Mouse (Mus musculus): ENCODE data around the gene Gin1. TPM values are rescaled to one million over a fixed set of nuclear protein-coding genes. Genes with fewer than 3 reads are reported as not detected.
"Not testable (repeated sequence)": the region's sequence is repeated elsewhere in the genome, so short reads cannot be mapped to it uniquely, and the experiment has no call there.

Gene Gin1
- 1 to 10 TPM; 6.3 to 6.8 TPM for total RNA-seq (2021)
- long read RNA-seq, experiment 1, partial matches to known transcripts, result 2 of 8 reads
- long read RNA-seq, experiment 1, other reads (novel, unspliced or antisense), result 1 of 8 reads
- long read RNA-seq, experiment 2, partial matches to known transcripts, result 0 of 4 reads
- long read RNA-seq, experiment 2, other reads (novel, unspliced or antisense), result 0 of 4 reads

DNA sequence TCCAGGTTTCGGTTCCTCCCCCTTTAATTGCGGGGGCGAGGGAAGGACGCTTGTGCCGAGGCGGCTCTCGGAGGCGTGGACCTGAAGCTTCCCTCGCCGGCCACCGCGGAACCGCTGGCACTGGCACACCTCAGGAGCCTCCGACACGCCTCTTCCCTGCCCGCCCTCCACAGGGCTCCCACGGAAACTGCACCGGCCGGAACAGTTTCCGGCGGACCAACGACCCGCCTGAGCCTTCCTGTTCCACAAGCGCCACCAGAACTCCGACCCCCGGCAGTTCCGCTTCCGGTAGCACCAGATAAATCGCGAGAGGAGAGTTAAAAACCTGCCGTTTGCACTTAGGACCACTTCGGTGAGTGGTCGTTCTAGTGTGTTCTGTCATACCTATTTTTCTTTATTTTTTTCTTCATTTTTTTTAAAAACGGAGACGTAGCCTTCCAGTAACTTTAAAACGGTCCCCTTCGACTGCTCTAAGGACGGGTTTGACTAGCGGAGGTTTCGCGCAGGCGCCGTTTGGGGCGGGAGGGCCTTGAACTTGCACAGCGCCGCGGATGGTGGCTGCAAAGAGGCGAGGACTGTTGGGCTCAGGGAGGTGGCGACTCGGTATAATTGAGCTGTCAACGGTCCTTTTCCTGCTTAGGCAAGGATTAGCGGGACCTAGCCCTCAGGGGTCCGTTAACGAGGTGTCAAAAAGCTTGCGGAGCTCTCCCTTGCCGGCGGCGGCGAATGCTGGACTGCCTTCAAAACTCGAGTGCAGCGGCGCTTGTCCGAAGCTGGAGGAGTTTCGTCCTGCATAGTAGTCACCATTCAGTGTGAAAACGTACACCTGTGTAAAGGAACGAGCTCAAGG is at the start of gene Gin1, which contains the start of gene Ppip5k2:
Gene Gin1, plus strand, starts transcription at position 269 of the 850 bp plus-strand sequence.
Gene Ppip5k2, minus strand, starts transcription at position 508 of the 850 bp plus-strand sequence.
- DNase-seq, result peak; percentile 96 to 97

DNA sequence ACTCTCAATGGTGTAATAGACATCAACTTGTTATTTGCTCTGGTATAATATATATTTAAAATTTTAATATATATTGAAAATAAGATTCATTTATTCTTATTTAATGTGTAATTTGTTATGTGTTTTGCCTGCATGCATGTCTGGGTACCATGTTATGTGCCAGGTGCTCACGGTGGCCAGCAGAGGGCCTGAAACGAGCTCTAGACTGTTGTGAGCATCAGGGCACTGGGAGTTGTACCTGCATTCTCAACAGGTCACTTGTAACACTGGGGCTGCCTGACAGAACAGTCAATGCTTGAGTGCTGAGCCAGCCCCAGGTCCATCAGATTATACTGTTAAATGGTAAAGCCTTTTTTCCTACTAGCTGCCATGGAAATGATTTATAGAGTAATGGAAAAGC is 43.2 kb upstream of the Gin1 start:
- no peak for DNase-seq

DNA sequence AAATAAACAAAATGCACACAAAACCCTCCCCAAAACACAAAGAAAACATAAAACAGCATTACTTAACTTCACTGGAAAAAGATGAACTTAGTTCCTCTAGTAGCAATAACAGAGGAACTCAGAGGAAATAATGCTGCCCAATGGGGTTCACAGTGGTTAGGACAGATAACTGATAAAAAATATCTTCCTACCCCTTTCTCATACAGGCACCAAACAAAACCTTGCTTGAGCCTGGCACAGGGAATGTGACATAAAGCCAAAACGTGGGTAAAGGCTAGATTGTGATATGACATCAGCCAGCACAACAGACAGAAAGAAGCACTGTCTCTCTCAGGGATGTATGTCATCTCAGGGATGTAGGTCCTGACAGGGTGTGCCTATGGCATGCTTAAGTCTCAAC is 40.6 kb upstream of the Gin1 start:
- DNase-seq, result no peak

DNA sequence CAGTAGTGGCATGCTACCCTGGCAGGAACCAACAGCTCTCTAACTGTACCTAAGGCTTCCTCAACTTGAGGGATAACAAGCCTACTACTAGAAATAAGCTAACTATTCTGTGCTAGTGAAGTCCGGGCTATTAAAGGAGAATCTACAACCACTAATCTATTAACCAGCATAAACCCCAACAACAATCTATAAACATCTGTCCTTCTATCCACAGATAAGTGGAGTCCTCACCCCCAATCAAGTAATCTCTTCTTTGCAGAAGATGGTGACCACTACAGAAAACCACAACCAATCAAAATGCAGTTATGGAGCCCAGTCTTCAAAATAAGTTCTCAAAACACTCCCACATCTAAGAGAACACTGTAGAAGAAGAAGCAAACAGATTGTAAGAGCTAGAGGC is 26.9 kb upstream of the Gin1 start:
- DNase-seq, result no peak

DNA sequence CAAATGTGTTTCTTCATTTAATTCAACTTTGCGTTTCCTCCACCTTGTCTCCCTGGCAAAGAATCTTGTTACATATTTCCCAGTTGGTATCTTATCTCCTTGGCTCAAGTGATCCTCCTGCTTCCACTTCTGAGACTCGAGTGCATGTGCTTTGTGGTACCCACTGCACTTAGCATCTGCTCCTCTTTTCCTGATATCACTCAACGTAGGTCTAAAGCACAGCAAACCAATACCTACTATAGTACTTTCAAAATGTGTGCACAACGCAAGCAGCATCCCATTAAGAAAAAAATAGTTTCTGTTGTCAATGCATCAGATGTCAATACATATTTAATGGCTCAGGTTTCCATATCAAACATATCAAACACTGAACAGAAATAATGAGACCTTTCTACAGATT is 24.3 kb upstream of the Gin1 start:
- DNase-seq, result no peak

DNA sequence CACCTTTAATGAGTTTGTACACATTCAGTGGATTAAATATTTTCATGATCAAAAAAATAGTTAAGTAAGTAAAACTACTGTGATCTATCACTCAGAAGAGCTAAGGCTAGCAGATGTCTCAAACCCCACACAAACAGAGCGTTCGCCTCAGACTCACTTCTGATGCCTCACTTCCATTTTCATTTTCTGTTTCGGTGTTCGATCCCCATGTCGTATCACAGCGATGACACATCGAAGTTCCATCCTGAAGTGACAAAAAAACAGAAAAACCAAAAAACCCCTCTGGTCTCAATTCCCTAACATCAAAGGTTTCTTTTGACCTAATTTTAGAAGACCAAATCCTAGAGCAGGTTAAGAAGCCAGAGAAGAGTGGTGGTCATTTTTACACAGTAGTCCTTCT is 23.7 kb upstream of the Gin1 start:
- DNase-seq, result no peak

DNA sequence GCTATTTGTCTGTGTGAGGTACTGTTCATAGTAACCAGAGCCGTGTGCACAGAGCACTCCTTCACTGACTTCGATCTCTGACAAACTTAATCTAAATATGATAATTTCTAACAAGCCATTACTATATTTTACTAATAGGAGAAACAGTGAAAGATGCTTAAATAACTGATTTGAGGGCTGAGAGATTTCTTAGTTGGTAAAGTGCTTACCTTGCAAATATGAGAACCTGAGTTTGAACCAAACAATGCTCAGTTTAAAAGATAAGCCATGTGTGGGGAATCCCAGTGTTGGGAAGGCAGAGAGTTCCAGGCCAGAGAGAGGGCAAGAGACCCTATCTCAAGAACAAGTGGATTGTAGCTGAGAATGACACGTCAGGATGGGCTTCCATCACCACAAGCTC is 21.8 kb upstream of the Gin1 start:
- DNase-seq, result no peak

DNA sequence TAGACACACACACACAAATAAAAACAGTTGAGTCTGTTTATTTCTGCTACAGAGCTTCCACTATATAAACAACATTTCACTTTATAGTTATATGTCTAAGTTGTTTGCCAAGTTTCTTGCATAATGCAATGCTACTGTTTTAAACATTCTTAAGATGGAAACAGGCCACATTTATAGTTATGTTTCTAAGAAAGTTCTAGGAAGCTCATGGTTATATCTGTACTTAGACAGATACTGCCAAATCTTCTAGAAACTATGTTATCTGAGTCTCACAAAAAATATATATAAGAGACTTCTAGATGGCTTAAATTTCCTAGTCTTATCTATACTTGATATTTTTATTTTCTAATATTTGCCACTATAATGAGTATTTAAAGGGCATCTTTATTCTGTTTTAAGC is 16.8 kb upstream of the Gin1 start:
- DNase-seq, result no peak

DNA sequence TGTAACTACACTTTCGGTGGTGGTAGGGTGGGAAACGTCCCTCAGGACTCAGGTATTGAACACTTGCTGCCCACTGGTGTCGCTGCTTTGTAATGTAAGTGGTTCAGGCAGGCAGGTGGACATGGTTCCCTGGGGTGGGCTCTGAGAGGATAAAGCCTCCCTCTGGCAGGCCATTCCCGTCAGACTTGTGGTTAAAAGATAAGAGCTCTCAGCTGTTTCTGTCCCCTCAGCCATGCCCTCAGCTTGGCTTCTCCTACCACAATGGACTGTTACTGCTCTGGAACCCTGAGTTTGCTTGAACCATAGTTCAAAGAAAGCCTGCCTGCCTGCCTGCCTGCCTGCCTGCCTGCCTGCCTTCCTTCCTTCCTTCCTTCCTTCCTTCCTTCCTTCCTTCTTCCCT is 15.6 kb upstream of the Gin1 start:
- no peak for DNase-seq

DNA sequence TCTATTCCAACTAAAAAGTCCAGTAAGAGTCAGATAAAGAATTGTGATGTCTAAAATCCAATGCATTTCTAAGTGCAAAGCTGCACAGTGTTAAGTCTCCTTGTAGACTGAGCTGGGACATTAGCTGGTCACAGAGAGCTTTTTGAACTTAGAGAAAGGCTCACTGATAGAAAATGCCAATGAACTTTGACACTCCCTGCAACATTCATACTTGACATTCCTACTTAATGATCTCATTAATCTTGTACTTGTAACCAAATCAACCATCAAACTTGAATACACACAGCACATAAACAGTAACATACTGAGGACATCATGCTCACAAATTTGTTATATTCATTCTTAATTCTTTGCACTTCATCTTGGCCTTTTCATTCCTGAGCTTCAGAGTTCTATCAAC is 10.1 kb upstream of the Gin1 start:
- no peak for DNase-seq

DNA sequence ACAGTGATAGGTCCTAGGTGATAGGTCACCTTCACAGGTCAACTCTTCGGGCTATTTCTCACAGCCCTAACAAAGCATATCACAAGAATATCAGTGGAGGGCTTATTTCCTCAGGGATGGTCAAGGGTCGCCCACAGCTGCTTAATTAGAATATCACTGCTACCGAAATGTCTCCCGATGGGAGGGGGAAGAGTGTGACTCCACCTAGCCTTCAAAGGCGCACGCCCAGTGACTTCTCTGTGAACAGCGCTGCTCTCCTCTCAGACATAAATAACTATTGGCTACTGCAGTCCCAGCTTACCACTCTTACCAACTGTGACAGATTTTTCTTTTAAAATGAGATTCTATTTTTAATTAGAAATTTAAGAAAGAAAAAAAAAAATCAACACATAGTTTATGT is 9.4 kb upstream of the Gin1 start:
- peak; percentile 48 to 51 for DNase-seq

DNA sequence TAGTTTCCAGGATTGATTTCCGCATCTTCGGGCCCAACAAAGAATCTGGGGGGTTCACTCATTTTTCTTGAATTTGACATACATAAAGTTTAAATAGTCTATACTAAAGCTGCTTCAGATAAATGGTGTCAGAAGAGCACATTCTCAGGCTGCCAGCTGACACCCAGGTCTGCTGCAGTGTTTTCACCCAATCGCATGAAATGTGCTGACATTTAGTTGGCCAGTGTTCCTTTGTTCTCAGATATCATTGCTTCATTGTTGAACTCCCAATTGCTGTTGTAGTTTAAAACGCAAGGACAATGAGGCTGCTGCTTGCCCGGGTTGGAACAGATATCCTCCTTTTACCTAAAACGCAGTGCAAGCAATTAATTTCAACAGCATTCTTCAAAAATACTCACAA is 8.5 kb upstream of the Gin1 start:
- DNase-seq, result peak; percentile 54 to 74

DNA sequence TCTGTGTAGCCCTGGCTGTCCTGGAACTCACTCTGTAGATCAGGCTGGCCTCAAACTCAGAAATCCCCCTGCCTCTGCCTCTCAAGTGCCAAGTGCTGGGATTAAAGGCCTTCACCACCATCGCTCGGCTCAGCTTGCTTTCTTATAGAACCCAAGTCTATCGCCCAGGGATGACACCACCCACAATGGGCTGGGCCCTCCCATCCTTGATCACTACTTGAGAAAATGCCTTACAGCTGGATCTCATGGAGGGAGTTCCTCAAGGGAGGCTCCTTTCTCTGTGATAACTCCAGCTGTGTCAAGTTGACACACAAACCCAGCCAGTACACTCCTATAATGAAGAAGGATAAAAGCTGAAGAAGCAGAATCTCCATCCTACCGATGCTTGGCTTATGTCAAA is 4.3 kb upstream of the Gin1 start:
- not testable (repeated sequence) for DNase-seq

DNA sequence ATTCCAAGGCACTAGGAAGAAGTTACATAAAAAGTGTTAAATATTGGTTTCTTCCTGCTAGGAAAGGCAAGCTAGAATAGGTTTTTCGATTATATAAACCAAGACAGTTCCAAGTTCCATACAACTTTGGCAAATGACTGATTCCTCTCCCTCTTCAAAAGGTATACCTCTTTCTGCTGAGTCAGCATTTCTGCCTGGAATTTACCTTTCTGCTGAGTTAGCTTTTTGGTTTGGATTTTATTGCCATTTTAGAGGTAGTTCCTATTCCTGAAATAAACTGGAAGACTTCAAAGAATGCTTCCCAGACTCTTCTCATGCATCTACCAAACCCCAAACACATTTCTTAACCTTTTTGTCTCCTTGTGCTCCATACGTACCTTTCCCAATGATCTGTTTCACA is 1.9 kb upstream of the Gin1 start:
- no peak for DNase-seq

DNA sequence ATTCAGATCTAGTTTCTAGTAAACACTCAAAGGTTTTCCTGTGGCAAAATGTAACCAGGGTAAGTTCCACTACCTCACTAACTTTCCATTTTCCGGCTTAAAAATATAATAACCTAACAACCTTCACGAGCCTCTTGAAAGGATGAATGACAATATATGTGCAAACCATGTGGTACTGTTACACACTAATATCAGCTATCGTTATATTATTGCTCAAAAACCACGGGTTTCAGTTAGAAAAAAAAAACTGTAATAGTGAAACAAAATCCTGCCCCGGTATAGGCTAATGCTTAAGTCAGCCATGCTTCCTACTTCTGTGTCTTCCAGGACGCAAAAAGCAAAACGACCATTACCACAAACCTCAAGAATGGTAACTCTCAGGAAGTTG is 1.1 kb upstream of the Gin1 start:
- no peak for DNase-seq

DNA sequence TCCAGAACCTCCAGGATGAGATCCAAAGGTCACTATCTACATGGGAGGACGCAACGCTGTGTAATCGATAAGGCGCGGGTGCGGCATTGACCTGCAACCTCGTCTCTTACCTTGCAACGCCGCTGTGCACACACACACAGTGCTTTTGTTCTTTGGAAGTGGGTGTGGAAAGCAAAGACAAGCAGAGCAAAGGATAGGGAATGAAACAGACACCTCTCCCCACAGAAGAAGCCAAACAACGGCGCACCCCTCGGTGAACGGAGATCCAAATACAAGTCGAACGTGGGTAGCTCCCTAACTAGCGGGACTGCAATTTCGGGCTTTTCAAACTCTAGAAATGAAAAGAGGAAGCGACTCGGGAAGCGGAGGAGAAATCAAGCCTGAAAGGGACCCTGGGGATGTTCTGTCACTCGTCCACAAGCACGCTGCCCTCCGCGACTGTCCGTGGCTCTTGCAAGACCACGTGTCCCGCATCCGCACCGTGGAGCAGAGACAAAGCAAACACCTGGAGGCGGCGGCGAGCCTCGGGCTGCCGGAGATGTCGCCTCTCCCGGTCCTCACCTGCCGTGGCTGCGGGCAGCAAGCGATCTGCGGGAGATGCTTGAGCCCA is 573 bp upstream of the Gin1 start:
- peak; percentile 34 to 59 for DNase-seq

DNA sequence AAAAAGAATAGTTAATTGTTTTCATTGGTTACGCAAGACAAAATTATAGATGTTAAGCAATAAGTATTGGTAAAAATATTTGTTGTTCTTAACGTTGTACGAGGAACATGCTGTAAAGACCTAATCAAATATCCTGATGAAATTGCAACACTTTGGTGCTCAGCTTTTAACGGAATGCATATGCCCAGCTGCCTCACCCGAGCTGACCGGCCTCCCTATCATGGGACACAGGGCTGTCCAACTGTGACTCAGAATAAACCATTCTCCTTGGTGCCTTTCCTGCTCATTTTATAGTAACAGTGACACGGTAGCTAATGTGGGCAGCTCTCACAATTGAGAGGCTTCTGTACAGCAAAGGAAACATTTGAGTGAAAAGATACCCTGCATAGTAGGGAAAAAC is 1.1 kb downstream of the Gin1 start:
- peak; percentile 62 to 69 for DNase-seq

DNA sequence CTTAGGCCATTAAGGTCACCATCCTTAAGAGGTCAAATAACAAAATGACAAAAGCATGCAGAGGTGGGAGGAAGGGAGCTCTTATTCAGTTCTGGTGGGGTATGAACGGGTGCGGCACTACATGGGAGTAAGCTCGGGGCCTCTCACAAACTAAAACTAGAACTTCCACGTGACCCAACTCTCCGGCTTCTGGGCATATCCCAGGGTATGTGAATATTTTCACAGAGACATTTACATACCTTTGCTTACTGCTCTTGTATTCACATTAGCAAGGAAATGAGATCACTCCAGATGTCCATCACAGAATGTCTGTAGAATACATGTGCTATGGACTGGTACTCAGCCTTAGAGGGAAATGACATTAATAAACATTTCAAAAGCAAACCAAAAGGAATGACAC is 1.8 kb downstream of the Gin1 start:
- no peak for DNase-seq

DNA sequence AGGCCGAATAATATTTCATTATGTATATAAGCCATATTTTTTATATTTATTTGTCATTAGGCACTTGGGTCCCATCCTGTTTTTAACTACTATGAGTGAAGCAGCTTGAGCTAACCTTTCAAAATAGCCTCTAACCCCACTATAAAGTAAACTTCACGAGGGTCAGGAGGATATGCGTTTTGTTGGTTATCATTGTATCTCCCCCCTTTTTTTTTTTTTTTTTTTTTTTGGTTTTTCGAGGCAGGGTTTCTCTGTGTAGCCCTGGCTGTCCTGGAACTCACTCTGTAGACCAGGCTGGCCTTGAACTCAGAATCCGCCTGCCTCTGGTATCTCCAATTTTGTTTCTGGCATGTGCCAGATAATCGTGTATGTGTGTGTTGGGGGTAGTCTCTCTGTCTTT is 3.4 kb downstream of the Gin1 start:
- no peak for DNase-seq

DNA sequence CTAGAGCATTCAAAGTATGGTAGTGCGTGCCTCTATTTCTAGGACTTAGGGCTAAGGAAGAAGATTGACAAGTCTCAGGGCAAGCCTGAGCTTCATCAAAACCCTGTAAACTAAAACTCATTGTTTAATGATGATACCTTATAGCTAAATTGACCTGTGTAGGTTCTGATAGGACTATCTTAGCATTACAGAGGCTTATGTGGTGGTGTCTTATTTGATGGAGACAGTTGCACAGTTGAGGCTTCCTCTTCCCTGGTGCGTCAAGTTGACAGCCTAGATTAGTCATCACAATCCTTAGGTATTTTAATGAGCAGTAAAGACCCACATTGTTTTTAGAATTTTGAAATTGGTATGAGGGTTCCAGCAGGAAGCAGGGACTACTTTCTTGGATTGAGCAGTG is 4.0 kb downstream of the Gin1 start:
- no peak for DNase-seq

DNA sequence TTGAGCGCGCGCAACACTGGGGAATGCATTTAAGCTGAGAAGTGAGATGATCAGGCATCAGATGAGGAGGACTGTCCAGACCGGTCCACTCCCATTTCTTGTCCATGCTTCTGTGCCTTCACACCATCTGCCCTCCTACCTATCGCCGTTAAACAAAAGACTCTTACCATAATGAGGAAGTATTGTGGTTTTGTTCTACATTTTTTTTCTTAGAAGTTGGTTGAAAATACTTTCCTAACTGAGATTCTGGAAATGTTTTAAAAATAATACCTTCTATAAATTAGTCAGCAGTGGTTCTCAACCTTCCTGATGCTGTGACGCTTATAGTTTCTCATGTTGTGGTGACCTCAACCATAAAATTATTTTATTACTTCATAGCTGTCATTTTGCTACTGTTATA is 11.7 kb downstream of the Gin1 start:
- no peak for DNase-seq

DNA sequence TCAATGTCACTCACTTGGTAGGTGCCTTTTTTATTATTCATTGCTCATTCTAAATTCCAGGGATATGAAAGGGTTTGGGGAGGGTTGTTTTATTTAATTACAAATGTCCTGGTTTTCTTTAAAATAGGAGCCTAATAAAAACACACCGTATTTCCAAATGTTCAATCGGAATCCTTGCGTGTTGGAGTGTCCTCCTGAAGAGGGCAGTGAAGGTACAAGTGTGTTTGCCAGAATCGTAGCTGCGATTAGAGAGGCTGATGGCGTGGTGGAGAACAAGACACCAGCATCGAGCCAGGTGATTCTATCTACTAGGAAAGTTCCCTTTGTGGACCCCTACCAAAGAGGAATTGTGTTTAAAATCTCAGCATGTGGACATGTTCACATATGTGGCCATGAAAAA is 15.0 kb downstream of the Gin1 start:
- DNase-seq, result peak in 1 of 2 experiments; percentile 23

DNA sequence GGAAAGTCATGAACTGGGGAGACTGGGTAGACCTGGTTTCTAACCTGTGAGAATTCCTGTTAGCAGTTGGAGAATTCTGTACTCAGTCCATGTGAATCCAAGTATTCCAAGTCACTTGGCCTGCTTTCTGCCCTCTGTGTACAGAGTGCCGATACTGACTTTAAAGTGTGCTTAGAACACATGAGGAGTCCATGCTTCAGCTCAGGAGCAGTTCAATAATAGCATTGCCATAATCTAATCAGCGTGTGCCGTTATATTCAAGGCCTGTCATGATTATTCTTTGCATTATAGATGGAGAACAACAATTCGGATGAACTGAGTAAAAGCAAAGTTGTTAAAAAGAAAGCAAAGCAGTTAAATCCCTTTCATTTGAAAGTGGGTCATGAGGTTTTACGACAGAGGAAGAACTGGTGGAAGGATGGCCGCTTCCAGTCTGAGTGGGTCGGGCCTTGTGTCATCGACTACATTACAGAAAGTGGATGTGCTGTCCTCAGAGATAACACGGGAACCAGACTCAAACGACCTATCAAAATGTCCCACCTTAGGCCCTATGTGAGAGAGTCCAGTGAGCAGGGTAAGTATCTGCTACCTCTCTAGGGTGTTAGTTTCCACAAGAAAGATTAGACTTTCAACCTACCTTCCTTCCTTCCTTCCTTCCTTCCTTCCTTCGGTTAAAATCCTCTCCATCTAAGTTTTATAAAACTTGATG is 15.9 kb downstream of the Gin1 start:
- no peak for DNase-seq

All from heart, adult 18-20 months (tissue).